Mouse (Mus musculus) testis, adult 2 months (tissue): ENCODE measurements at regions not wholly inside any gene's neighbourhood (a gene's known extent, or its start where the extent isn't known, plus 50 kb on each side); places are given as distances from the start of the nearest gene placed in this dataset.

Source experiments
- CTCF ChIP-seq: fragments of 200-500 bp; IDR thresholded peaks from 2 replicates; pipeline ENCODE4 v1.5.1; 2012; ENCODE audit warnings: low read depth, mild to moderate bottlenecking, inconsistent platforms, low read length, moderate library complexity; ENCODE audit not compliant: control insufficient read depth, insufficient read depth, insufficient replicate concordance
- POLR2A ChIP-seq: fragments of 200-500 bp; IDR thresholded peaks from 2 replicates; pipeline ENCODE4 v1.6.1; 2012; ENCODE audit warnings: low read depth, mild to moderate bottlenecking, inconsistent platforms, low read length, moderate library complexity; ENCODE audit not compliant: control insufficient read depth

- no peak for TF ChIP-seq CTCF
- TF ChIP-seq POLR2A: no peak
Observed at GRCm38 (mm10) chr14:71473907-71474306, 874.3 kb upstream of the Fam160b2 start.
